Mouse (Mus musculus): ENCODE results near the gene Hoxb4. TPM values are rescaled to one million over a fixed set of nuclear protein-coding genes. Genes with fewer than 3 reads are reported as not detected.

Hoxb4 gene
- polyA plus RNA-seq, 1 experiment from 2014 or later = 3.6 TPM

DNA sequence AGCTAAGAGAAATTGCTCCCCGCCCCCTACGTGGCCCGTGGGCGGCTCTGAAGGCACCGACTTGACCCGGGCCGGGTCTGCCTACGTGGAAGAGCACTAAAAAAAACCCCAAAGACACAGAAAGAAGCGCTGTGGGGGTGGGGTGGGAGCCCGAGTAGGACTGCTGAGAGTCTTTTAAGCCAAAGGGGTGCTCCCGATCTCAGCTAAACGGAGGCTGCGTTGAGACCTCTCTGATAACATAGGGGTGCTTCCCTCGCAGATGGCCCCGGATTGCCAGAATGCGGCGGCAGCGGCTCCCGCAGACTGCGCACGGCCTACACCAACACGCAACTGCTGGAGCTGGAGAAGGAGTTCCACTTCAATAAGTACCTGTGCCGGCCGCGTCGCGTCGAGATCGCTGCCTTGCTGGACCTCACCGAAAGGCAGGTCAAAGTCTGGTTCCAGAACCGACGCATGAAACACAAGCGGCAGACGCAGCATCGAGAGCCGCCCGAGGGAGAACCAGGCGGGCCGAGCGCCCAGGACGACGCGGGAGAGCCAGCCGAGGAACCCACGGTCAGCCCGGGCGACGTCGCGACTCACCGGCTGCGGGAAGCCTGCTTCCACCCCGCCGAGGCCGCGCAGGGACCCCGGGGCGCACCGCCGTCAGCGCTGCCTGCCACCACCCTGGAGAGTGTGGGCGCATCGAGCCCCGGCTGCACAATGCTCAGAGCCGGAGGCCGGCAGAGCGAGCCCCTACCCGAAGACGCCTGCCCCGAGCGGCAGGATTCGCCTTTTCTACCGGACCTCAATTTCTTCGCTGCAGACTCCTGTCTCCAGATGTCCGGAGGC, 34.8 kb downstream of the Hoxb4 start:
- Histone ChIP-seq H3K4me2 (ENCODE audit: low read length) (peak overlapping the region; percentile 92), H3K4me3 (replicated peaks; ENCODE audit: low read depth, low read length) (peak overlapping the region; percentile 89), H3K36me3 (ENCODE audit: insufficient read depth, low read length) (0 out of 2 replicates have a peak, but pooled peaks cover 3% of the 10 kb centered on the region), H3K27ac (peak overlapping the region; percentile 98), H3K9me3 (replicated peaks; ENCODE audit: low read length) (no peaks in the 10 kb centered on the region), H3K9ac (ENCODE audit: low read depth, low read length) (peak overlapping the region; percentile 99), H3K27me3 (ENCODE audit: insufficient read depth, low read length) (no peaks in the 10 kb centered on the region), H3K4me1 (replicated peaks; ENCODE audit: insufficient read depth, low read length) (peaks cover 30% of the 10 kb centered on the region)
- ATAC-seq (replicated peaks; ENCODE audit: low FRiP score, low read depth) (0 out of 2 replicates have a peak, but pooled peaks have one; percentile 4), DNase-seq (ENCODE audit: low spot score) (peak; percentile 79)
- TF ChIP-seq CTCF (IDR thresholded peaks at IDR 0.05; ENCODE audit: low read depth) = no peak
- WGBS = under 1% methylated on average over 73 of the region's 75 CpGs

DNA sequence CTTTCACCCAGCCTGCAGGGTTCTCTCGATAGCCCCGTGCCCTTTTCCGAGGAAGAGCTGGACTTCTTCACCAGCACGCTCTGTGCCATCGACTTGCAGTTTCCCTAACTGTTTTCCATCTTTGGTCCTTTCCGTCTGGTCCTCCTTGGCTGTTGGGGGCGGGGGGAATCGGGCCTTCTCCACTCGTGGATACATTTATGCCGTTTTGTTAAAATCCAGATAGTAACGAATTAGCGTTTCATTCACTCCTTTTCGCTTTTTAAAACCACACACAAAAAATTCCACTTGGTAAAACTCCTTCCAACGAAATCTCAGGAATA, 35.4 kb downstream of the Hoxb4 start:
- peak overlapping the region; percentile 98 for H3K27ac ChIP-seq
- H3K27me3 ChIP-seq (ENCODE audit: insufficient read depth, low read length) = no peaks in the 10 kb centered on the region
- no peak for TF ChIP-seq CTCF (IDR thresholded peaks at IDR 0.05; ENCODE audit: low read depth)
- peak overlapping the region; percentile 99 for H3K9ac ChIP-seq (ENCODE audit: low read depth, low read length)
- peak overlapping the region; percentile 89 for H3K4me3 ChIP-seq (replicated peaks; ENCODE audit: low read depth, low read length)
- WGBS = 1% methylated on average over 14 of the region's 14 CpGs
- H3K9me3 ChIP-seq (replicated peaks; ENCODE audit: low read length) = no peaks in the 10 kb centered on the region
- H3K4me2 ChIP-seq (ENCODE audit: low read length) = peak overlapping the region; percentile 92
- peaks cover 25% of the 10 kb centered on the region for H3K4me1 ChIP-seq (replicated peaks; ENCODE audit: insufficient read depth, low read length)
- ATAC-seq (replicated peaks; ENCODE audit: low FRiP score, low read depth) (no peak), DNase-seq (ENCODE audit: low spot score) (no peak)
- 0 out of 2 replicates have a peak, but pooled peaks cover 3% of the 10 kb centered on the region for H3K36me3 ChIP-seq (ENCODE audit: insufficient read depth, low read length)

DNA sequence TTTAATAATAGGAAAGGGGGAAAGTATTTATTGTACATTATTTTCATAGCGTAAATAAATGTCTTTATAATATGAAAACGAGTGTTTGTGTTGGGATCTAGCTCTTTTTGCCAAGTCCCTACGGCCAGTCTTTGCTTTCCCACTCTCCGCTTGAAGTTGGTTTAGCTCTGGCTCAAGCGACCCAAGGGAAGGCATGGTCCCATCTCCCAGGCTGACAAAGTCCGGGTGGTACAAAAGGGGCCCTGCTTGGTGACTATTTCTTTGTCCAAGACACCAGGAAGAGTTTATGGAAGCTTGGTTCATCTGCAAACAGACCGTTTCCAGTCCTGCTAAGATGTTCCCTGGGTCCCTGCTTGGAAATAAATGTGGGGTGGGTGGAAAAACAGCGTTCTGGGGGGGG, 35.9 kb downstream of the Hoxb4 start:
- H3K27me3 ChIP-seq (ENCODE audit: insufficient read depth, low read length) = no peaks in the 10 kb centered on the region
- 0 out of 2 replicates have a peak, but pooled peaks cover 3% of the 10 kb centered on the region for H3K36me3 ChIP-seq (ENCODE audit: insufficient read depth, low read length)
- peaks cover 24% of the 10 kb centered on the region for H3K4me1 ChIP-seq (replicated peaks; ENCODE audit: insufficient read depth, low read length)
- TF ChIP-seq CTCF (IDR thresholded peaks at IDR 0.05; ENCODE audit: low read depth) = no peak
- H3K4me3 ChIP-seq (replicated peaks; ENCODE audit: low read depth, low read length) = peak overlapping the region; percentile 89
- no peaks in the 10 kb centered on the region for H3K9me3 ChIP-seq (replicated peaks; ENCODE audit: low read length)
- DNase-seq (ENCODE audit: low spot score) = no peak
- H3K27ac ChIP-seq = peak overlapping the region; percentile 98
- peak overlapping the region; percentile 99 for H3K9ac ChIP-seq (ENCODE audit: low read depth, low read length)
- WGBS = 7% methylated on average over 8 of the region's 8 CpGs
- peak overlapping the region; percentile 92 for H3K4me2 ChIP-seq (ENCODE audit: low read length)
- no peak for ATAC-seq (replicated peaks; ENCODE audit: low FRiP score, low read depth)

- Histone ChIP-seq H3K9me3 (replicated peaks; ENCODE audit: low read length) (no peaks in the 10 kb centered on the region), H3K9ac (ENCODE audit: low read depth, low read length) (peak overlapping the region; percentile 99), H3K4me1 (replicated peaks; ENCODE audit: insufficient read depth, low read length) (peaks cover 21% of the 10 kb centered on the region), H3K27ac (peak overlapping the region; percentile 98), H3K4me3 (replicated peaks; ENCODE audit: low read depth, low read length) (peak overlapping the region; percentile 89), H3K27me3 (ENCODE audit: insufficient read depth, low read length) (no peaks in the 10 kb centered on the region), H3K36me3 (ENCODE audit: insufficient read depth, low read length) (0 out of 2 replicates have a peak, but pooled peaks cover 3% of the 10 kb centered on the region), H3K4me2 (ENCODE audit: low read length) (peak overlapping the region; percentile 92)
- DNase-seq (ENCODE audit: low spot score) (peak; percentile 83), ATAC-seq (replicated peaks; ENCODE audit: low FRiP score, low read depth) (no peak)
- TF ChIP-seq CTCF (IDR thresholded peaks at IDR 0.05; ENCODE audit: low read depth) = no peak
- WGBS = 2% methylated on average over 25 of the region's 25 CpGs
Observed at GRCm38 (mm10) chr11:96354376-96354775, 36.3 kb downstream of the Hoxb4 start.

- Histone ChIP-seq H3K4me2 (ENCODE audit: low read length) (peak overlapping the region; percentile 92), H3K27me3 (ENCODE audit: insufficient read depth, low read length) (no peaks in the 10 kb centered on the region), H3K27ac (peak overlapping the region; percentile 98), H3K4me3 (replicated peaks; ENCODE audit: low read depth, low read length) (peak overlapping the region; percentile 89), H3K4me1 (replicated peaks; ENCODE audit: insufficient read depth, low read length) (peaks cover 21% of the 10 kb centered on the region), H3K9me3 (replicated peaks; ENCODE audit: low read length) (no peaks in the 10 kb centered on the region), H3K9ac (ENCODE audit: low read depth, low read length) (peak overlapping the region; percentile 99), H3K36me3 (ENCODE audit: insufficient read depth, low read length) (0 out of 2 replicates have a peak, but pooled peaks cover 3% of the 10 kb centered on the region)
- WGBS = 10% methylated on average over 9 of the region's 9 CpGs
- peak; percentile 61 for DNase-seq (ENCODE audit: low spot score)
- ATAC-seq (replicated peaks; ENCODE audit: low FRiP score, low read depth) = no peak
- no peak for TF ChIP-seq CTCF (IDR thresholded peaks at IDR 0.05; ENCODE audit: low read depth)
Observed at GRCm38 (mm10) chr11:96354801-96355311, 36.8 kb downstream of the Hoxb4 start.

DNA sequence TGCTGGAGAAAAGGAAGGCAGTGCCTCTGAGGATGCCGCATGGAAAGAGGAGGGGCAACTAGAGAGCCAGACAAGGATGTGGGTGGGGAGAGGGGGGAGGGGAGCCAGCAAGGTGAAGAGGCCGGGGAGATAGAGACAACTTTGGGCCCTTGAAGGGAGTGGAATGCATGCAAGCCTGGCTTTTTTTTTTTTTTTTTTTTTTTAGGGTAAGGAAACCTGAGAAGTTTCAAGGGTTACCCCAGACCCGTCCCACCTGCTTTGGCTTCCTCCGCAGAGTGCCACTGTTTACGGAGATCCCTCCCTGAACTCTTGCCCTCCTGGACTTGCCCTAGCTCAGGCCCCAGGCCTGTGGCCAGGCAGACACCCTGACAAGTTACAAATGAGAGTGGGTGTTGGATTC, 45.7 kb downstream of the Hoxb4 start:
- Histone ChIP-seq H3K36me3 (ENCODE audit: insufficient read depth, low read length) (no peaks in the 10 kb centered on the region), H3K4me3 (replicated peaks; ENCODE audit: low read depth, low read length) (no peak overlapping the region), H3K4me1 (replicated peaks; ENCODE audit: insufficient read depth, low read length) (peaks cover 3% of the 10 kb centered on the region; the same call in 1 of the 2 replicates), H3K27ac (no peak overlapping the region), H3K27me3 (ENCODE audit: insufficient read depth, low read length) (no peaks in the 10 kb centered on the region; the same call in 1 of the 2 replicates), H3K9me3 (replicated peaks; ENCODE audit: low read length) (no peaks in the 10 kb centered on the region), H3K9ac (ENCODE audit: low read depth, low read length) (no peak overlapping the region), H3K4me2 (ENCODE audit: low read length) (no peak overlapping the region)
- peak; percentile 49; the same call in 1 of the 2 replicates for ATAC-seq (replicated peaks; ENCODE audit: low FRiP score, low read depth)
- DNase-seq (ENCODE audit: low spot score) = no peak
- WGBS = 15% methylated on average over 5 of the region's 5 CpGs
- no peak for TF ChIP-seq CTCF (IDR thresholded peaks at IDR 0.05; ENCODE audit: low read depth)
